Mouse (Mus musculus): ENCODE data around the gene Csrnp3.

GRCm38 (mm10) chr2:65985706-65986105 lies 140.1 kb downstream of the Csrnp3 start:
- TF ChIP-seq POLR2A (IDR thresholded peaks at IDR 0.05; ENCODE audit: insufficient read length, low read depth) (no peak), MAX (IDR thresholded peaks at IDR 0.05; ENCODE audit: low read depth) (no peak), TCF12 (IDR thresholded peaks at IDR 0.05; ENCODE audit: insufficient read depth, poor library complexity, severe bottlenecking) (no peak)

Data from myocyte (in vitro differentiated cells).